8 mouse cellular contexts compared by ENCODE assay signal in genomic region chr6:129181249-129181648, GRCm38 (mm10). TPM values are rescaled to one million over a fixed set of nuclear protein-coding genes. Genes with fewer than 3 reads are reported as not detected.
DNase-seq lines count a peak whose midpoint lies in the region; ATAC-seq and TF ChIP-seq lines count a peak whose summit lies in the region.

No protein-coding gene starts in this region.

- peak overlapping the region; percentile 70 for H3K9ac ChIP-seq in embryonic facial prominence, embryonic 13.5 days
- H3K9ac ChIP-seq in hindbrain, postnatal 0 days (replicated peaks; ENCODE audit: low read length): peak overlapping the region; percentile 52
- no peak overlapping the region for H3K9ac ChIP-seq in midbrain, embryonic 15.5 days

- 12% methylated on average over 1 of the region's 1 CpGs for WGBS in embryonic facial prominence, embryonic 13.5 days
- WGBS in hindbrain, postnatal 0 days: 0% methylated on average over 1 of the region's 1 CpGs
- 6% methylated on average over 1 of the region's 1 CpGs for WGBS in midbrain, embryonic 15.5 days

- H3K4me2 ChIP-seq in embryonic facial prominence, embryonic 13.5 days: peak overlapping the region; percentile 60
- H3K4me2 ChIP-seq in hindbrain, postnatal 0 days (ENCODE audit: low read depth, low read length): peak overlapping the region; percentile 51
- peak overlapping the region; percentile 48 for H3K4me2 ChIP-seq in midbrain, embryonic 15.5 days

- ATAC-seq in embryonic facial prominence, embryonic 13.5 days (ENCODE audit: insufficient number of reproducible peaks, insufficient read depth, low FRiP score, low TSS enrichment, low read depth): no peak
- no peak for ATAC-seq in hindbrain, postnatal 0 days
- ATAC-seq in midbrain, embryonic 15.5 days (replicated peaks): no peak

- H3K36me3 ChIP-seq in embryonic facial prominence, embryonic 13.5 days: peaks cover 7% of the 10 kb centered on the region; the same call in 1 of the 2 replicates
- no peaks in the 10 kb centered on the region for H3K36me3 ChIP-seq in hindbrain, postnatal 0 days (ENCODE audit: insufficient read depth, low read length)
- H3K36me3 ChIP-seq in midbrain, embryonic 15.5 days (replicated peaks): no peaks in the 10 kb centered on the region

- peaks cover 5% of the 10 kb centered on the region; the same call in 1 of the 2 replicates for H3K4me1 ChIP-seq in embryonic facial prominence, embryonic 13.5 days
- no peaks in the 10 kb centered on the region for H3K4me1 ChIP-seq in hindbrain, postnatal 0 days (ENCODE audit: insufficient read depth, low read length)
- peaks cover 8% of the 10 kb centered on the region for H3K4me1 ChIP-seq in midbrain, embryonic 15.5 days

- peak overlapping the region; percentile 90 for H3K27ac ChIP-seq in layer of hippocampus, adult 2 months
- H3K27ac ChIP-seq in embryonic facial prominence, embryonic 13.5 days: peak overlapping the region; percentile 90
- H3K27ac ChIP-seq in hindbrain, postnatal 0 days: peak overlapping the region; percentile 83
- H3K27ac ChIP-seq in midbrain, embryonic 15.5 days: peak overlapping the region; percentile 77

- DNase-seq in layer of hippocampus, adult 2 months (ENCODE audit: low spot score in 2 of 2): no peak
- DNase-seq in layer of hippocampus, adult 8-10 months (ENCODE audit: low spot score in 2 of 2): no peak
- no peak for DNase-seq in hindbrain, postnatal 0 days (ENCODE audit: low spot score)
- no peak for DNase-seq in ovary, postnatal 36 days (ENCODE audit: low spot score)
- no peak for DNase-seq in spleen, postnatal 10 days (ENCODE audit: low spot score in 2 of 2)
- DNase-seq in left cerebral cortex, postnatal 4 days: no peak

- H3K9me3 ChIP-seq in embryonic facial prominence, embryonic 13.5 days: no peaks in the 10 kb centered on the region
- H3K9me3 ChIP-seq in hindbrain, postnatal 0 days (ENCODE audit: low read length): no peaks in the 10 kb centered on the region
- H3K9me3 ChIP-seq in midbrain, embryonic 15.5 days: no peaks in the 10 kb centered on the region

- TF ChIP-seq CTCF in layer of hippocampus, adult 2 months (conservative IDR thresholded peaks at IDR 0.05): no peak
- no peak for TF ChIP-seq CTCF in hindbrain, postnatal 0 days (IDR thresholded peaks at IDR 0.05; ENCODE audit: low read depth)

- H3K4me3 ChIP-seq in layer of hippocampus, adult 2 months: peak overlapping the region; percentile 61
- peak overlapping the region; percentile 47 for H3K4me3 ChIP-seq in embryonic facial prominence, embryonic 13.5 days
- peak overlapping the region; percentile 38 for H3K4me3 ChIP-seq in hindbrain, postnatal 0 days (ENCODE audit: low read length)
- peak overlapping the region; percentile 39 for H3K4me3 ChIP-seq in midbrain, embryonic 15.5 days

- intact Hi-C loops in left cerebral cortex, postnatal 4 days (cut with DNase I): no loop called here

- H3K27me3 ChIP-seq in embryonic facial prominence, embryonic 13.5 days: no peaks in the 10 kb centered on the region
- H3K27me3 ChIP-seq in hindbrain, postnatal 0 days (ENCODE audit: insufficient read depth, low read length): no peaks in the 10 kb centered on the region
- no peaks in the 10 kb centered on the region for H3K27me3 ChIP-seq in midbrain, embryonic 15.5 days (replicated peaks)

RNA-seq across cellular contexts. Expression of gene Clec2d, which starts 0.8 kb away (rescaled TPM):
- 1 to 10 TPM; 7.3 to 7.4 TPM for total RNA-seq in layer of hippocampus, adult 2 months (2021)
- total RNA-seq in layer of hippocampus, adult 8-10 months (2022): 1 to 10 TPM; 6.9 to 9.8 (median 8.9) TPM
- polyA plus RNA-seq in embryonic facial prominence, embryonic 13.5 days (2015; fragmentation: Nextera tagmentation; extraction: Ambion mirVana): 0.28 and 0.58 TPM in 2 replicates
- 10.0 and 10.5 TPM in 2 replicates for total RNA-seq in hindbrain, postnatal 0 days (2014; rRNA removed)
- 0.24 TPM in 1 of 2 replicates, not detected in the other for polyA plus RNA-seq in hindbrain, postnatal 0 days (2015; fragmentation: Nextera tagmentation; extraction: Ambion mirVana)
- not detected in 2 replicates for polyA plus RNA-seq in midbrain, embryonic 15.5 days (2015; fragmentation: Nextera tagmentation; extraction: Ambion mirVana)
- total RNA-seq in left cerebral cortex, postnatal 4 days (2021): 1 to 10 TPM; 4.0 to 5.4 TPM
